Mouse (Mus musculus) fibroblast of lung, adult 2 months (primary cell): ENCODE results near the gene 2510009E07Rik.

Experiments
- DNase-seq: peaks from one replicate; pipeline ENCODE4 v3.0.0-alpha.2; 2011; ENCODE audit warnings: low read depth

Gene 2510009E07Rik

DNA sequence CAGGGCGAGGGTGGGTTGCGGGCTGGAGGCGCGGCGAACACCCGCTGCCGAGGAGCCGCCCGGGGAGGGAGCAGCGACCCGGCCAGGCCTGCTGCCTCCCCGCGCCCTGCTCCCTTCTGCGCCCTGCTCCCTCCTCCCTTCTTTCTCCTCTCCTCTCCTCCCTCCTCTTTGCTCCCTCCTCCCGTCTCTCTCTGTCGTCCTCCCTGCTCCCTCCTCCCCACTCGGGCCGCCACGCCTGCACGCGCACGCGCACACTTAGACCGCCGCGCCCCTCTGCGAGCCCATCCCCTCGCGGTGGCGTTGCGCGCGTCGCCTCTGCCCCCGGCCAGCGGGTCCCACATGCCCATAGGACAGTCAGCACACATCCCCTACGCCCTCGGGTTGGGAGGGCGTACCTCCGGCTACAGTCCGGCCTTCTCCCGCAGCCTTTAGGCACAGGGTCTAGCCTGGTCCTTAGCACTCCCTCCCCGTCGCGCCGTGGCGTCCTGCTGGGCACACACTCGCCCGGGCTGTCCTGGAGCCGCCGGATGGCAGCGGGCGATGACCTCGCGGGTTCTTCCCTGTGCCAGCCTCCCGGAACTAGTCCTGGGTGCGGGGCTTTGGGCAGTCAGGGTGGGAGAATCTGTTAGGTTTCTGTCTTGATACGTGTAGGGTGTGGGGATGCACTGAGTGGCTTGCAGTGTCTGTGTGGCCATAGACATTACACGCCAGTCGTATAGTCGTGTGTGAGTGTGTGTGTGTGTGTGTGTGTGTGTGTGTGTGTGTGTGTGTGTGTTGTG is at the start of gene 2510009E07Rik:
2510009E07Rik (minus strand) TSS at position 203 of the 779 bp plus-strand sequence.
- no peak for DNase-seq

DNA sequence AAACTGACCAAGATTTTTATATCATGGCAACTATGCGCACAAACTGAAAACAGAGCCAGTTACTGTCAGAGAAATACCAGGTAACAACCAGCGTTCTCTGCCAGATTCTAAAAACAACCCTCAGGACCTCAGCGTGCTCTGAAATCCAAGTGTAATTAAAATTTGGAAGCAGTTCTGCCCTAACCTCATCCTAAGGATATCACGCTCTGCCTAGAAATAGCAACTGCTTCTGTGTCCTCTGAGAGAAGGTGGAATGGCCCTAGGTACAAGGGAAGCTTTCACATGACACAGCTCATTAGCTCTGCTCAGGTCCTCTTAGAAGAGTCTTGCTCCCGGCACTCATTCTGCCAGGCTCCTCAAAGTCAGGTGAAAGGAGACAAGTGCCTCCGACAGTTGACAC is 48.9 kb upstream of the 2510009E07Rik start:
- DNase-seq, result no peak

DNA sequence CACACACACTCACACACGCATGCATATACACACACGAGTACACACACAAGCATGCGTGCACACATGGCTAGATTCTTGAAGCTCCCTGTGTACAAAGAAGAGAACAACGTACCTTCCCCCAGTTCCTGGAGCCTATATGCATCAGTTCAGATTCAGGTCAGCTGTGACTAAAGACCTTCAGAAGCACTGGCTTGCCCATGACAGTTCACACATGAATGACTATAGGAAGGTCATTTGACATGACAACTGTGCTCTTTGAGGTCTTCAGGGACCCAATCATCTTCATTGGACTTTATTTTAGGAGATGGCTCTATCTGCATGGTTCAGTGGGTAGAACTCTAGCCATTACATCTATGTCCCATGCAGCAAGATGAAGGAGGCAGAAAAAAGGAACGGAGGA is 48.4 kb upstream of the 2510009E07Rik start:
- no peak for DNase-seq

DNA sequence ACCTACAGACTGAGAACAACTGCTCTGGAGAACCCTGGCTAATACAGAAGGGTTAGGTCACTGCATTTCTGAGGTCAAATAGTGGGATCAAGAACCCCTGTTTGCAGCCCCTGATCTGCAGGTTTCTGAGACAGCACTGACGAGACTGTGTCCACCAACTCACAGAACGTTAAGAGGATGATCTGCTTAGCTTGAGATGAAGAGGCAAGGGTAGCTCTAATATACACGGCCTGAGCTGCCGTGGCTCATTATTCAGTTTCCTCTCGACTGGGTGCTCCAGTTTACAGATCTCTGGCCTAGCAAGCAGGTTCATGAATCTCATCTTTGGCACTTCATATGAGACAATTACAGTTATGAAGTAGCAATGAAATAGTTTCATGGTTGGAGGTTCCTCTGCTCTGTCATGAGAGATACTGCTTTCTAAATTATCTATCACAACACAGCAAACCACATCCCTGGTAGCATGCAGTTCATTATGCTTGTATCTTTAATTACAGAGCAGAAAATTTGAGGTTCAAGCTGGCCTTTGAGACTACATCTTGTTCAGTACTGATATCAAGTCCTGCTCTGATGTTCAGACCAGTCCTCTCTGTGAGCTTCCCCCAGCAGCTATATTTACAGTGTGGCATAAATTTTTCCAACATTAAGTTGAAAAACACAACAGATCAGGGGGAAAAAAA is 47.9 kb upstream of the 2510009E07Rik start:
- no peak for DNase-seq

DNA sequence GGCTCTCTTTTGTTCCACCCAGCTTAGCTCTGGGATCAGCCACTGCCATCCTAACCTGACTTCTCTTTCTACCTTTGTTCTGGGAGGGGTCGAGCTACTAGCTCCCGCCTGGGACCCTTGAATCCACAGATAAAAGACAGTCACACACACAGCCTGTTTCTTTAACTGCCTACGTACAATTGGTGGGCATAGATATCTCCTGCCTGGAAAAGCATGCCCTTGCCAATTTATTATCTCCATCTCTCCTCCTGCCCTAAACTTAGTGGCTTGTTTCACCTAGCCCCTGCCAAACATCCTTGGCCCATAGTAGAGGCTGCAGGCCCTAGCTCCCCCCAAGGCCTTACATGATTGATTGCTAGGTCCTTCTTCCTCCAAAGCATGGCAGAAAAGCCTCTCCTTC is 47.1 kb upstream of the 2510009E07Rik start:
- DNase-seq, result no peak

DNA sequence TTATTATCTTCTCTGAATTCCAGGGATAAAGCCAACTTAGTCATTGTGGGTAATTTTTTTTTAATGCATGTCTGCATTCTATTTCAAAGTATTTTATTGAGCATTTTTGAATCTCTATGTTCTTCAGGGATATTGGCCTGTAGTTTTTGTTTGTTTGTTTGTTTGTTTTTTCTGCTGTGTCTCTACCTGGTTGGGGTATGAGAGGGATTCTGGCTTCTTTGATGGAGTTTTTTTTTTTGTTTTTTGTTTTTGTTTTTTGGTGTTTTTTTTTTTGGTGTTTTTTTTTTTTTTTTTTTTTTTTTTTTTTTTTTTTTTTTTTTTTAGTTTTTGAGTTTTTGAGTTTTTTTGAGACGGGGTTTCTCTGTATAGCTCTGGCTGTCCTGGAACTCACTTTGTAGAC is 41.2 kb upstream of the 2510009E07Rik start:
- DNase-seq, result no peak

DNA sequence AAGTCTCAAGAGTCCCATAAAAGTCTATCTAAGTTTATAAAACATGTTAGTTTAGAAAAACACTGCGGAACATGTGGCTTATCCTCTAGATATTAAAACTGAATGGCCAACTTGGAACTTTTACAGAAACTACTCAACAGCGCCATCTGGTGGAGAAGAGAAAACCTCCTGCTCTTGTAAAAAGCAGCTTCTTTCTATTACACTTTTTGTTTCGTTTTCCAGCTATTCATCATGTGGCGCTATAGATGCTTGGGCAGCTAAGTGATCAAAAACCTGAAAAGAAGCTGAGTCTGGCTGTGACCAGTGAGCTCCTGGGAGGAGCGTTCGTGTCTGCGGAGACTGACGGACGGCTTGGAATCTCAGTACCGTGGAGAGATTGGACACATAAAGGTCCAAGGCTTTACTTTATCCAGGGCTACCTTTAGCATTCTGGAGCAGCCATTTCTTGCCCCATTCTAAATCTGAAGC is 33.5 kb upstream of the 2510009E07Rik start:
- peak; percentile 69 for DNase-seq

DNA sequence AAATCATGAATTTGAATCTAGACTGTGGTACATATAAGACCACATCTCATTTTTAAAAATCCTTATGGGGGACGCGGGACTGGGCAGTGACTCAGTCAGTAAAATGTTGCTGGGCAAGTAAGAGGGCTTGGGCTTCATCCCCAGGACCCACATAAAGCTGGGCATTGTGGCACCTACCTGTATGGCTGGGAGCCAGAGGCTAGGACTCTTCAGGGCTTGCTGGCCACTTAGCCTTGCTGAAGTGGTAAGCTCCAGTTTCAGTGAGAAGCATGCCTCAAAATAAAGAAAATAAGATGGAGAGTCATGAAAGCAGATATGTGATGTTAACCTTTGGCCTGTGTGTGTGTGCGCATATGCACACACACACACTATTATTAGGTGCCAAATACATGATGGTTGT is 33.0 kb upstream of the 2510009E07Rik start:
- no peak for DNase-seq

DNA sequence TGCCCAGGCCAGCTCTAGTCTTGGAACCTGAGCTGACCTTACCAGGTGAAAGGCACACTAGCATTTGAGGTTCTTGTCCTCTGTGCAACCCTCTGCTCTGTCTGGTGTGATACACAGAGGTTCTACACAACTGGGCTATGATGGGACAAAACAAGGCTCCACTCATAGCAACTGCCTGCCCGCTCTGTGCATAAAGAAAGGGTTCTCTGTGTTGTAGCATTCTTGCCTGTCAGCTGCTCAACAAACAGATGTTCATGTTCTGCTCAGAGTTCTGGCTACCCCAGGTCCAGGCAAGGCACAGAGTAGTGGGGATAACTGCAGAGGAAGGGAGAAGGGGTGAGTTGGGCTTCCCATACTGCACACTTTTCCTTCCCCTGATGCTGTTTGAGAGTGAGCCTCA is 29.8 kb upstream of the 2510009E07Rik start:
- DNase-seq, result no peak

DNA sequence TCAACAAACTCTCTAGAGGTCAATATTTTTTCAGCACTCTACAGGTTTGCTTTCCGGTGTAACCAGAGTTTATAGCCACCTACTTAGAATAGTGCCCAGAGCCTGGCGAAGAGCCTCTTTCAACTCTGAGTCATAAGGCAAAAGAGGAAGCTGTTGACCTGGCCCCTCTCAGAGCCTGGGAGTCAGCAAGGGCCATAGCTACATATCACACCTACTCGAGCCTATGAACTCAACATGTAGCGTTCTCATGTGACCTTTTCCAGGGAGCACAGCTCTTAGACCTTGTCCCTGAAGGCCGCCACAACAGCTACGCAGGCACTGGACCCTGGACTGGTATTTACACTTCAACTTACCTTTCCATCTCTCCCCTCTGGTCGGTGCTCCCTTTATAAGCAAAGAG is 25.3 kb upstream of the 2510009E07Rik start:
- DNase-seq, result no peak

DNA sequence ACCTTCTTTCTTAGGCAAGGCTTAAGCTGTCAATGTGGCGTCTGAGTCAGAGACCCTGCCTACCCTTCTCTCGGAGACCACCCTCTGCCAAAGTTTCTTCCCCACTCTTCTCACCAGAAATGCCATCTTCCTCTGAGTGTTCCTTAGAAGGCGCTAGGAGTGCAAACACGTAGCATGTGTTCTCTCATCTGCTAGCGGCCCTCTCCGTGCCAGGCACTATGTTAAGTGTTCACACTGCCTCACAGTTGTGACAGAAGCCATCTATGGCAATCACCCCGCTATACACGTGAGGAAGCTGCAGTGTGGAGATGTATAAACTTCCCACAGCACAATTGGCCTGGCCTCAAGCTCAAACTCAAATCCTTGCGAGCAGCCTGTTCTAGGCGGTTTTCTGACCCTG is 20.1 kb upstream of the 2510009E07Rik start:
- no peak for DNase-seq

DNA sequence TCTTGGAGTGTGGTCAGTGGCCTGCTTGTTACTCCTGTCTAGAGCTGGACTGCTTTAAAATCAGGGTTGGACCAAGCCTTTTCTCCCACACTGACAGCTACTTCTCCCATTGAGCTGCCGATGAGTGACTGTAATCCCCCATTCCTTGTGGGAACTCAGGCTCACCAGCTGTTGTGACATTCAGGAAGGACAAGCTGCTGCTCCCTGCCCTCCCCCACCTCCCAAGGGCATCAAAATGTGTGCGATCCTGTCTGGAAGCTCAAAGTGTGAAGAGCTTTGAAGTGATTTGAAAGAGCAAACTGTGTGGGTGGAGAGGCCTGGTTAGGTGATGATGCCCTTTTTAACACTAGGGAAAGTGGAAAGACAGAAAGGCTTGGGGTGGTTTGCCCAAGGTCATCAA is 15.9 kb upstream of the 2510009E07Rik start:
- DNase-seq, result no peak

DNA sequence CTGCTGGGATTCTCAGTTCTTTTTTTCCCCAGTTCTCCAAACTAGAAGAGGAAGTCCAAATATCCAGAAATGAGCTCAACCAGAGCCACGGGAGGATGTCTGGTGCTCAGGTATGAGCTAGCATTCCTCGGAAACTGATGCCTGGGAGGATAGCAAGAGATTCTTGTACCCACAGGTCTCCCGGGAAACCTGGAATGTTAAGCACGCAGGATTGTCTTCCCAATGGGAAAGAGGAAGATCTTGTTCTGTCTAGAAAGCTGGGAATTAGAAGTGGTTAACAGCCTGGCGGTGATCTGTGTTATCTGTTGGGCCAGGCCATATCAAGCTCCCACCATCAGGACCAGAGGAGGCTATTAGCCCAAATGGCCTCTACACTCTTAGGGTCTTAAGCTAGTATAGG is 10.2 kb upstream of the 2510009E07Rik start:
- no peak for DNase-seq

DNA sequence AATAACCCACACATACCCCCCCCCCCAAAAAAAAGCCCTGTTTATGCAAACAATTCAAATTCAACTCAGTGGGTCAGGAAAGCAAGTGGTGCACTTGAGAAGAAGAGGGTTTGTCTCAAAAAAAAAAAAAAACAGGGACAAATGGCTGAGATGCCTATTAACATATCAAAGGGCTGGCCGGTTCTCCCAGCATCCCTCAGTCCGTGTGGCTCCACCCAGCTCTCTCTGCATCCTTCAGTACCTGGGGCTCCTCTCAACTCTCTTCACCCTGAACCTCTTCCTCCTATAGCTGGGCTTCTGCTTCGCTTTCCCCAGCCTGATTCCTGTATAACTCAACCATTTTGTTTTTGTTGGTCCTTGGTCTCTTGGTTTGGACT is 7.8 kb upstream of the 2510009E07Rik start:
- no peak for DNase-seq

DNA sequence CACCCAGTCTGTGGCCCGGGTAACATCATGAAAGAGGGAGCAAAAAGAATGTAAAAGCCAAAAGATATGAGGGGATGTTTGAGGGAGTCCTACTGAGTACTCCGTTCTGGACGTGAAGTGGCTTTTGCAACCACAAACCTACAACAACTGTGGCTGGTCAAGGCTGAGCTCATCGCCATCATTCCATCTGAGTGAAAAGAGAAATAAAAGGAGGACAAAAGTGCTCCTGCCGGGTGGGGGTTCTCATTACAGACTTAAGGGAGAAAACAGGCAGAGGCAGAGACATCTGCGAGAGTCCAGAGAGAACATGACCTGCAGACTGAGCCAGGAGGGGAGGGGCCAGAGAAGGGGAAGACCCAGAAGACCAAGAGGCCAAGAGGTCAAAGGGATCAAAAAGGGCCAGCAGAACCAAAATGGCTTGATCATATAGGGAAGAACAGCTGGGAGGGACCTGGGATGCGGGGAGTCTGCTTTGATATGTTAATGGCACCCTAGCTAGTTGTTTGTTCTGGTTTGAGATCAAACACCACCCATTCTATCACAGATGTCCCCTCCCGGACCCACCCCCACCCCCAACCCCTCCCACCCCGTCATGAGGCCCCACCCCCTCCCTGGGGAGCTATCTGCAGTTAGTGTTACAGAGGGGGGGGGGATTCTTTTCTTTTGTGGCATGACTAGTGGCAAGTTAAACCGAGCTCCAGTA is 7.3 kb upstream of the 2510009E07Rik start:
- DNase-seq, result no peak

DNA sequence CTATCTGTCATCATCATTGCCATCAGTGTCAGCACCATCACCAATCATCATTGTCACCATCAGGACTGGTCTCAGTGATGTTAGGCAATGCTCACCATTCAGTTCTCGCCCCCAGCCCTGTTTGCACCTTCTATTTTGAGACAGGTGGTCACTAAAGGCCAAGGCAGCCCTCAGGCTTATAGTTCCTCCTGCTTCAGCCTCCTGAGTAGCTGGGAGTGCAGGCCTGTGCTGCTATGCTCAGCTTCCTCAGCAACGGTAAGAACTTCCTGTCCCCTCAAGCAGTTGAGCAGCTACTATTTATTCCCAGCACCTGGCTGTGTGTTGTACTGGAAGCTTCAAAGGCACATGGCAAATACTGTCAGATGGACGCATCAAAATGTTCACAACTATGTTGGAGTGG is 3.7 kb upstream of the 2510009E07Rik start:
- no peak for DNase-seq

DNA sequence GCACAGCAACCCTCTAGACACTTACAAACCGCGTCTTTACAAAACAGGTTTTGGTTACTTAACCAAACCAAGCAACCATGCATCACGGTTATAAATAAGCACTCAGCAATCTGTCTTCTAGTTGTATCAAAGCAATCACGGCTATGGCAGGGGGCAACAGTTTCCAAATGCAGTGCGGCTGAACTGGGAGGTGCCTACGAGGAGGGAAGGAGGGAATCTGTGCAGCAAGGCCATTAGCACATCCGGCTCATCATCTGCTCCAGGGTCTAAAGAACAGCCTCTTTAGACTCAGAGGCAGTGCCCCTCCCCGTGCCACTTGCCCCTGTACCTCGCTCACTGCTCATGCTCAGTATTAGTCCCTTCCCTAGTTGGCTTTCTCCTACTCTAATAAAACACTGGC is 2.5 kb upstream of the 2510009E07Rik start:
- no peak for DNase-seq

DNA sequence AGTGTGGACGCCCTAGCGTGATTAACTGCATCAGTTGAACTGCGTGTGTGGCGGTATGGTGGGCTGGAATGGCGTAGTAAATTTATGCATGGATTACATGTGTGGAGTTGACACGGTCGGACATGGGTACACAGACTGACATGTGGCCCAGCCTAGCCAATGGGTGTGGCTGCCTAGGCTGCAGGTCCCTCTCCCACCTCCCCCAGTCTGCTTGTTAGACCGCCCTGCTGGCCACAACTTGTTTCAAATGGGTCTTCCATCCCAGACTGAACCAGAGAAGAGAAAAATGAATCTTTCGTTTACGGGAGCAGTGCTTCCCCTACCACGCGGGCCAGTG is 745 bp upstream of the 2510009E07Rik start:
- no peak for DNase-seq

DNA sequence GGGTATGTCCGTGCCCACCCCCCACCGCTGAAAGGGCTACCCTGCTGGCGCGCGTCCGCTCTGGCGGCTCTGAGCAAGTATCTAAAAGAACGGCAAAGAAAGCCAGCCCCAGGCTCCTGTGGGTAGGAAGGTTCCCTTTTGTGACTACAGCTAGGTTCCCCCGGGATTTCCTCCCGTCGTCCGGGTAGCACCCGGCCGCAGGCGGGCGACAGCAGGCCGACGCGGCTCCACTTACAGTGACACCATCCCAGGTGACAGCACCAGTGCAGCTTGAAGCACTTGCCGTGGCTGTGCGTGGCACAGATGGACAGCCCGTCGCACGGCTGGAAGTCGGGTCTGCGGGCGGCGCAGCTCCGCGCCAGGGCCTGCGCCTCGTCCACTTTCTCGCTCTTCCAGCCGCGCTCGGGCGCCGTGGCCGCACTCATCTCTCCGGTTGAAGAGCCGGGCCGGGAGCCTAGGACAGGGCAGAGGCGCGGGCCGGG is 443 bp downstream of the 2510009E07Rik start:
- DNase-seq, result no peak

DNA sequence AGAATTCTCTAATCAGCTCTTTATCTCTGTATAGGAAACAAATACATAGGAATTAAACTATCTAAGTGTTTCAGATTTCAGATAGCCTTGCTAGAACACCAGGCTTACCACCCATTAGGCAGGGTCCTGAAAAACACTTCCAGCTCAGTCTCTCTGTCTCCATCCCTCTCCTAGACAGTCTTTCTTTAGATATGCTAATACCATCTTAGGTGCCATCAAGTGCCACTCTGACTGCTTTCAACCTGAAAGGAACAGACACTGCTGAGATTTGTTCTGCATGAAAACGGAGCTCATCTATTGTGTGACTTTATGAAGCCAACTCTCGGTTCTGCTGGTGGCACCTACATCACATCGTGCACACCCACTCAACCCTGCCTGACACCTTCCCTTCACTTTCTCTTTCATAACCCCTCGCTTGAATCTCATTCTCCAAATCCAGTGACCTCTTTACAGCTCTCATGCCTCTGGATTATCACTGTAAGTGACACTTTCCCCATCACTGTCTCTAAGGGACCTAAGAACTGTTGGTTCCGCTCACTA is 4.2 kb downstream of the 2510009E07Rik start:
- no peak for DNase-seq

DNA sequence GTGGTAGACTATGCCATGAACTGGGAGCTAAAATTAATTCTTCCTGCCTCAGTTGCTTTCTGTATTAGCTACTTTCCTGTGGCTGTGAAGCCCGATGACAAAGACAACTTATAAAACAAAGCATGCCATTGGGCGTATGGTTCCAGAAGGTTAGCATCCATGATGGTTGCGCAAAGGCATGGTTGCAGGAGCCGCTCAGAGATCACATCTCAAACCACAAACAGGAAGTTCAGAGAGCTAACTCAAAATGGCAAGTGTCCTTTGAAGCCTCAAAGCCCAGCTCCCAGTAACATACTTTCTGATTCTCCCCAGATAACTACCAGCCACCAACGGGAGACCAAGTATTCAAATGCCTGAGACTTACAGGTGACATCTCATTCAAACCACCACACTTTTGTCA is 5.3 kb downstream of the 2510009E07Rik start:
- DNase-seq, result no peak

DNA sequence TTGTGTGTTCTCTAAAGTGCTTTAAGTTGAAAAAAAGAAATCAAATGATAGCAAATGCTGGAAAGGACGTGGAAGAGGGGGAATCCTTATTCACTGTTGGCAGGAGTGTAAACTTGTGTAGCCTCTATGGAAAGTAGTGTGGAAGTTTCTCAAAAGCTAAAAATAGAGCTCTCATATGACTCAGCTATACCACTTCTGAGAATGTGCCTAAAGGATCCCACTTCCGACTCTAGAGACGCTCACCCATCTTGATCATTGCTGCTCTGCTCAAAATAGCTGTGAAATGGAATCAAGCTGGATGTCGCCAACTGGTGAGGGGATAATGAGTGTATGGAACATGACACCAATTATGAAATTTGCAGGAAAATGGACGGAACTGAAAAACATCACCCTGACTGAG is 7.1 kb downstream of the 2510009E07Rik start:
- DNase-seq, result no peak

DNA sequence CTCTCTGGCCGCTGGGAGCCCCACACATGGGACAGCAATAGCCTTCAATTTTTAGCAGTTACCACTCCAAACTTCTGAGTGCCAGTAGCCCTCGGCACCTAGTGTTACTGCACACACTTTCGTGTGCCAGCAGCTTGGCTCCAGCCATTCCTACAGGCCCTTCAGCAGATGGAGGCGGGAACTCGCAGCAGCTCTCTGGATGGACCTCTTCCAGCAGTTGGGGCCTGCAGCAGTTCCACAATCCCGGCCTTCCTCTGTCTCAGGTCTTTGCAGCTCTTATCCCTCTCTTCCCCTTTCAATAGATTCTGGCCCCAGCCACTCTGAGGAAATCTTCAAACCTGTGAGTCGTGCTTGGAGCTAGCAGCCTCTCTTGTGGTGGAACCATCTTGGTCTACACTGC is 17.7 kb downstream of the 2510009E07Rik start:
- no peak for DNase-seq
